Mouse (Mus musculus) C2C12 (cell line): ENCODE results near the gene Enah. TPM values are rescaled to one million over a fixed set of nuclear protein-coding genes. Genes with fewer than 3 reads are reported as not detected.
A peak's percentile ranks its signal among the peaks of the same experiment; 100 is the strongest.

Source experiments
- H3K27me3 ChIP-seq: one replicate; pipeline ENCODE4 v1.6.1; 2011; ENCODE audit not compliant: control insufficient read depth, insufficient read depth, insufficient read length
- H3K36me3 ChIP-seq: one replicate; pipeline ENCODE4 v1.6.1; 2011; ENCODE audit not compliant: control insufficient read depth, insufficient read depth
- H3K4me3 ChIP-seq: one replicate; pipeline ENCODE4 v1.5.1; 2011; ENCODE audit warnings: mild to moderate bottlenecking, control low read depth; ENCODE audit not compliant: poor library complexity, insufficient read depth, severe bottlenecking
- H3K79me2 ChIP-seq: one replicate; pipeline ENCODE4 v1.6.1; 2011; ENCODE audit not compliant: control insufficient read depth, insufficient read depth
- H3K79me3 ChIP-seq: one replicate; pipeline ENCODE4 v1.6.1; 2011; ENCODE audit warnings: low read depth, control low read depth
- H3ac ChIP-seq: one replicate; pipeline ENCODE3; 2011; ENCODE audit warnings: low read depth; ENCODE audit not compliant: control insufficient read depth, insufficient read length
- CEBPB ChIP-seq: IDR thresholded peaks from one replicate; pipeline ENCODE4 v1.6.1; 2011; ENCODE audit warnings: low read depth, mild to moderate bottlenecking, control low read depth, moderate library complexity
- CTCF ChIP-seq: IDR thresholded peaks from one replicate; pipeline ENCODE4 v1.5.1; 2011; ENCODE audit not compliant: control insufficient read depth, insufficient read depth, insufficient read length
- FOSL1 ChIP-seq: IDR thresholded peaks from one replicate; pipeline ENCODE4 v1.8.0; 2011; ENCODE audit warnings: mild to moderate bottlenecking, low read length; ENCODE audit not compliant: poor library complexity, insufficient read depth, severe bottlenecking
- MAX ChIP-seq: IDR thresholded peaks from one replicate; pipeline ENCODE4 v1.6.1; 2011; ENCODE audit warnings: mild to moderate bottlenecking, control low read depth
- MYOD1 ChIP-seq: IDR thresholded peaks from one replicate; pipeline ENCODE4 v1.6.1; 2011; ENCODE audit warnings: low read depth; ENCODE audit not compliant: control insufficient read depth, insufficient read length
- MYOG ChIP-seq: IDR thresholded peaks from one replicate; pipeline ENCODE4 v1.6.1; 2011; ENCODE audit not compliant: control insufficient read depth, insufficient read length; ENCODE audit errors: extremely low read depth
- USF1 ChIP-seq: IDR thresholded peaks from one replicate; pipeline ENCODE4 v1.6.1; 2011; ENCODE audit warnings: low read depth, mild to moderate bottlenecking, control low read depth, moderate library complexity
- polyA plus RNA-seq: library from polyadenylated mRNA; unstranded; fragments of >200 nt; fragmentation: generic; extraction: Trizol; gene quantifications from one replicate; pipeline ENCODE4 v1.2.1, GENCODE M21; 2012; ENCODE audit warnings: missing spikeins

Gene Enah
- polyA plus RNA-seq, 1 experiment: 12.7 TPM

DNA sequence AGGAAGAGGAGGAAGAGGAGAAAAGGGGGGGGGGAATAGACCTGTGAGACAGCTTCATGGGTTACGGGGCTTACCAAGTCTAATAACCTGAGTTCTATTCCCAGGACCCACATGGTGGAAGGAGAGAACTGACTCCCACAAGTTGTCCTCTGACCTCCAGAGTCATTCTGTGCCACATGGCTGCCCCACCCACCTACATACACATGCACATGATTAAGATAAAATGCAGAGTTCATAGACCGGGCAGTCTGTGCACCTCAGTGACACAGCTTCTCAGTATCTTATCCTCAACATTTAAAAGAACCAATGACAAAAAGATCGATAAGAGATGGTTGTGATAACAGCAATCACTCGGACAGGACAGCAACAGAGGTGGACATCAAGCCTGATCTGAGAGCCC lies 41.4 kb upstream of the Enah start:
- H3K79me2 ChIP-seq: no peaks in the 10 kb centered on the region
- TF ChIP-seq MYOG (no peak), CTCF (no peak), USF1 (no peak), MAX (no peak), MYOD1 (no peak), FOSL1 (no peak), CEBPB (no peak)
- H3K27me3 ChIP-seq: no peaks in the 10 kb centered on the region
- no peaks in the 10 kb centered on the region for H3K79me3 ChIP-seq
- no peak overlapping the region for H3K4me3 ChIP-seq
- no peaks in the 10 kb centered on the region for H3K36me3 ChIP-seq
- no peak overlapping the region for H3ac ChIP-seq

DNA sequence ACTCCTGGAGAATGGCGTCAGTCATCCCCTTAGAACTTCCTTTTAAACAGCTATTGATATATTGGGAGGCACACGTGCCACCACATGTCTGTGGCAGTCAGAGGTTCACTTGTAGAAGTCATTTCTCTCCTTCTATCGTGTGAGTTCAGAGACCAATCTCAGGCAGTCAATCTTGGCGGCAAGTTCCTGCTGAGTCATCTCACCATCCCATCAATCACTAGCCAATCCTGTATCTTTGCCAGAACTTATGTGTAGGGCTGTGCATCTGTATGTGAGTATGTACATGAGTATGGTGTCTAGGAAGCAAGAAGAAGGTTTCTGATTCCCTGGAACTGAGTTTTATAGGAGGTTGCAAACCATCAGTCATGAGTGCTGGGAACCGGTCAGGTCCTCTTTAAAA lies 40.0 kb upstream of the Enah start:
- H3K27me3 ChIP-seq: no peaks in the 10 kb centered on the region
- no peaks in the 10 kb centered on the region for H3K79me2 ChIP-seq
- no peak overlapping the region for H3ac ChIP-seq
- TF ChIP-seq MYOG (no peak), CTCF (no peak), FOSL1 (no peak), USF1 (no peak), CEBPB (no peak), MYOD1 (no peak), MAX (no peak)
- no peak overlapping the region for H3K4me3 ChIP-seq
- H3K36me3 ChIP-seq: no peaks in the 10 kb centered on the region
- no peaks in the 10 kb centered on the region for H3K79me3 ChIP-seq

DNA sequence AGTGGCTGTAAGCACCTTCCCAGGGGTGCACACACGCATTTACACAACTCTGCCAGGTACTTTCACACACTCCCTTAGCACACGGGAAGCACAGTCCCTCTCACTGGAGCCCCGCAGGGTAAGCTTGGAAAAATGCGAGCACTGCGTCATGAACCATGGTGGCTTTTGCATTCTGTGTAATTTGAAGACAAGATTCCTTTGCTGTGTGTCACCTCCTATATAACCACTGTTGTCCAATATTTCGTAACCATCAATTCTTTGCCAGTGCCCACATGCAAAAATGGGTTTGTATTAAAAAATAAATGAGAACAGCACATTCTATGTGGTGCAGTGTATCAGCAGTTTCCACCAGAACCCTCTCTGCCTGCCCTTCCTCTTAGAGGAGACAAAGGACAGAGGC lies 38.2 kb upstream of the Enah start:
- no peak overlapping the region for H3ac ChIP-seq
- H3K4me3 ChIP-seq: no peak overlapping the region
- no peaks in the 10 kb centered on the region for H3K79me2 ChIP-seq
- peak; percentile 96 for TF ChIP-seq CEBPB
- no peak for TF ChIP-seq CTCF
- TF ChIP-seq USF1: no peak
- TF ChIP-seq MYOG: no peak
- TF ChIP-seq FOSL1: peak; percentile 62
- peak; percentile 52 for TF ChIP-seq MAX
- no peak for TF ChIP-seq MYOD1
- H3K79me3 ChIP-seq: no peaks in the 10 kb centered on the region
- no peaks in the 10 kb centered on the region for H3K36me3 ChIP-seq
- no peaks in the 10 kb centered on the region for H3K27me3 ChIP-seq

DNA sequence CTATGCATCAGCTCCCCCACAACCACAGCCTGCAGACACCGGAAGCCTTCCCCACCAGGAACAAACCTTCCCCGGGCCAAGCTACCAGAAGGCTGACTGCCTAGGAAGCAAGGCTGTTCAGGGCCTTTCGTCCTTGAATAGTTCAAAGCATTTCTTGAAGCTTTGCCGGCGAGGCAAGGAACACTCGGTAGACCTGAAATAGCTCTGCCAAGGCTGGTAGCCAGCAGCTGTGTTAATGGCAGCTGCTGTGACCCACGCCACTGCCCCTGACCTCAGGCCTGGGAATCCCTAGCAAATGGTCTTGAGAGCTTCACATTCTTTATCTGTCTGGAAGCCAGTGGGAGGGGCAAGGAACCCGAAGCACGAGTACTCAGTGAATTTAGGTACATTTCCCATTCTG lies 35.3 kb upstream of the Enah start:
- H3K27me3 ChIP-seq: no peaks in the 10 kb centered on the region

DNA sequence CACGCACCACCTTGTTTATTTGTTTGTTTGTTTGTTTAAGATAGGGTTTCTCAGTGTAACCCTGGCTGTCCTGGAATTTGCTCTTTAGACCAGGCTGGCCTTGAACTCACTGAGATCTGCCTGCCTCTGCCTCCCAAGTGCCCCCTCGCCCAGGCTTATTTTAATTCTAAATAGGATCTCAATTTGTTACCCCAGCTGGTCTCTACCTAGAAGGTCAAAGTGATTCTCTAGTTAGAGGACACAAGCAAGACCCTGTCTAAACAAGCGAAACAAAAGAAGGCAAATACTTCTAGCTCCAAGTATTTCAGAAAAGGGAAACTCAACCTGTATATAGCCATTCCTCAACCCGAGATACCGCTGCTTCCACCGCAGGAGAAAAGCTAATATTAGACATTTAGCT lies 34.9 kb upstream of the Enah start:
- Histone ChIP-seq H3K27me3 (no peaks in the 10 kb centered on the region), H3K79me2 (no peaks in the 10 kb centered on the region), H3K79me3 (no peaks in the 10 kb centered on the region), H3K36me3 (no peaks in the 10 kb centered on the region), H3ac (no peak overlapping the region), H3K4me3 (no peak overlapping the region)
- TF ChIP-seq MAX: no peak
- no peak for TF ChIP-seq MYOG
- TF ChIP-seq USF1: no peak

More for the DNA sequence above, 35.3 kb upstream of the Enah start:
- Histone ChIP-seq H3K36me3 (no peaks in the 10 kb centered on the region), H3ac (no peak overlapping the region), H3K79me2 (no peaks in the 10 kb centered on the region), H3K79me3 (no peaks in the 10 kb centered on the region), H3K4me3 (no peak overlapping the region)
- TF ChIP-seq MAX (no peak), MYOG (no peak), CTCF (no peak), CEBPB (no peak)

DNA sequence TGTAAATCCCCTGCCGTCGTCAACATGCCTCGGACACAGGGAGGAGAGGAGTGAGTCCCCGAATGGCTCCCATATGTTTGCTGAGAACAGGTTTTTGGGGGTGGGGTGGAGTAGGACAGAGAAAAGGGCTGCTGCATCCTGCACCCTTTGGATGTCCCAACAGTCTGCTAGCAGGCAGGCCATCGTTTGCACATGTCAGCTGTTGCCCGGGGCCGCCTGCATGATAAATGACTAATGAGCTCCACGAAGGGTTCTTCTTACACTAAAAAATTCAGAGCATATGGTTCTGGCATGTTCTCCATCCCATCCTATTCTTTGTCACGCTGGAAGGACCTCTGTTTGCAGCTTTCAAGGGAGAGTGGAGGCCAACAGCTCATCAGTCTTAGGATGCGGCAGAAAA lies 33.2 kb upstream of the Enah start:
- H3ac ChIP-seq: no peak overlapping the region
- TF ChIP-seq CTCF: no peak
- no peak for TF ChIP-seq MYOG
- no peak for TF ChIP-seq MAX
- no peak for TF ChIP-seq USF1
- TF ChIP-seq FOSL1: no peak
- no peak for TF ChIP-seq CEBPB
- no peak for TF ChIP-seq MYOD1
- H3K79me2 ChIP-seq: no peaks in the 10 kb centered on the region
- no peaks in the 10 kb centered on the region for H3K27me3 ChIP-seq
- no peaks in the 10 kb centered on the region for H3K36me3 ChIP-seq
- H3K4me3 ChIP-seq: no peak overlapping the region
- no peaks in the 10 kb centered on the region for H3K79me3 ChIP-seq
